Mouse (Mus musculus): ENCODE measurements around the gene Snapc1. TPM values are rescaled to one million over a fixed set of nuclear protein-coding genes. Genes with fewer than 3 reads are reported as not detected.

The Snapc1 gene
- polyA plus RNA-seq, 1 experiment from 2014 or later, result 20.5 TPM

GRCm38 (mm10) chr12:73978144-73978543 lies 13.9 kb downstream of the Snapc1 start:
- ATAC-seq (replicated peaks; ENCODE audit: insufficient number of reproducible peaks, low FRiP score, low TSS enrichment, low read depth) (no peak), DNase-seq (ENCODE audit: low spot score) (no peak)
- H3K27me3 ChIP-seq (ENCODE audit: control insufficient read depth, insufficient read depth, low read length), result no peaks in the 10 kb centered on the region
- H3K4me3 ChIP-seq (ENCODE audit: low read depth, low read length), result no peak overlapping the region
- H3K9me3 ChIP-seq (replicated peaks; ENCODE audit: control insufficient read depth, low read length), result no peaks in the 10 kb centered on the region
- WGBS, result 94% methylated on average over 3 of the region's 3 CpGs
- H3K4me2 ChIP-seq (ENCODE audit: low read depth, low read length), result no peak overlapping the region
- H3K36me3 ChIP-seq (replicated peaks; ENCODE audit: control insufficient read depth, insufficient read depth, low read depth, low read length), result peaks cover 3% of the 10 kb centered on the region
- H3K9ac ChIP-seq (replicated peaks; ENCODE audit: low read length), result no peak overlapping the region
- H3K4me1 ChIP-seq (ENCODE audit: control insufficient read depth, insufficient read depth, low read length), result no peaks in the 10 kb centered on the region
- no peak overlapping the region for H3K27ac ChIP-seq (replicated peaks; ENCODE audit: low read depth, low read length)

DNA sequence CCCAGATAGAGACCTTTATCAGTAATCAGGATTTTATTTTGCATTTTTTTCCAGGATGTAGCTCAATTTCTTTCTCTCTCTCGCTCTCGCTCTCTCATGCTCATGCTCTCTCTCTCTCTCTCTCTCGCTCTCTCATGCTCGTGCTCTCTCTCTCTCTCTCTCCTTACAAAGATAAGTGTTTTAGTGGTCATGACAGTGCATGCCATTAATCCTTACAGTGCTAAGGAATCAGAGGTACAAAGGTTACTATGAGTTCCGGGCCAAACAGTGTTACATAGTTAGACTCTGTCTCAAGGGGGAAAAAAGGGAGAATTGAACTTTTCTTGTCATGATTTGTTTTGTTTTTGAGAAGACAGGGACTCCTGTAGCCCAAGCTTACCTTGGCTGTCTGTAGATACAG lies 15.4 kb downstream of the Snapc1 start:
- no peak for ATAC-seq (replicated peaks; ENCODE audit: insufficient number of reproducible peaks, low FRiP score, low TSS enrichment, low read depth)
- no peak for DNase-seq (ENCODE audit: low spot score)
- 94% methylated on average over 5 of the region's 5 CpGs for WGBS
- no peaks in the 10 kb centered on the region for H3K27me3 ChIP-seq (ENCODE audit: control insufficient read depth, insufficient read depth, low read length)
- no peaks in the 10 kb centered on the region for H3K9me3 ChIP-seq (replicated peaks; ENCODE audit: control insufficient read depth, low read length)
- H3K4me2 ChIP-seq (ENCODE audit: low read depth, low read length), result no peak overlapping the region
- H3K4me3 ChIP-seq (ENCODE audit: low read depth, low read length), result no peak overlapping the region
- H3K27ac ChIP-seq (replicated peaks; ENCODE audit: low read depth, low read length), result no peak overlapping the region
- H3K4me1 ChIP-seq (ENCODE audit: control insufficient read depth, insufficient read depth, low read length), result no peaks in the 10 kb centered on the region
- H3K36me3 ChIP-seq (replicated peaks; ENCODE audit: control insufficient read depth, insufficient read depth, low read depth, low read length), result peaks cover 1% of the 10 kb centered on the region
- H3K9ac ChIP-seq (replicated peaks; ENCODE audit: low read length), result no peak overlapping the region

- no peak overlapping the region for H3K4me3 ChIP-seq (ENCODE audit: low read depth, low read length)
- H3K9ac ChIP-seq (replicated peaks; ENCODE audit: low read length), result no peak overlapping the region
- ATAC-seq (replicated peaks; ENCODE audit: insufficient number of reproducible peaks, low FRiP score, low TSS enrichment, low read depth) (no peak), DNase-seq (ENCODE audit: low spot score) (peak; percentile 9)
- no peaks in the 10 kb centered on the region for H3K27me3 ChIP-seq (ENCODE audit: control insufficient read depth, insufficient read depth, low read length)
- peaks cover 3% of the 10 kb centered on the region for H3K36me3 ChIP-seq (replicated peaks; ENCODE audit: control insufficient read depth, insufficient read depth, low read depth, low read length)
- H3K4me1 ChIP-seq (ENCODE audit: control insufficient read depth, insufficient read depth, low read length), result no peaks in the 10 kb centered on the region
- no peak overlapping the region for H3K27ac ChIP-seq (replicated peaks; ENCODE audit: low read depth, low read length)
- 81% methylated on average over 14 of the region's 14 CpGs for WGBS
- H3K4me2 ChIP-seq (ENCODE audit: low read depth, low read length), result no peak overlapping the region
- H3K9me3 ChIP-seq (replicated peaks; ENCODE audit: control insufficient read depth, low read length), result no peaks in the 10 kb centered on the region
Measured at GRCm38 (mm10) chr12:73982533-73982932, 18.3 kb downstream of the Snapc1 start.

GRCm38 (mm10) chr12:73986299-73986698 lies 22.0 kb downstream of the Snapc1 start:
- H3K4me2 ChIP-seq (ENCODE audit: low read depth, low read length), result no peak overlapping the region
- H3K36me3 ChIP-seq (replicated peaks; ENCODE audit: control insufficient read depth, insufficient read depth, low read depth, low read length), result peaks cover 3% of the 10 kb centered on the region; the same call in 1 of the 2 replicates
- WGBS, result 87% methylated on average over 7 of the region's 7 CpGs

DNA sequence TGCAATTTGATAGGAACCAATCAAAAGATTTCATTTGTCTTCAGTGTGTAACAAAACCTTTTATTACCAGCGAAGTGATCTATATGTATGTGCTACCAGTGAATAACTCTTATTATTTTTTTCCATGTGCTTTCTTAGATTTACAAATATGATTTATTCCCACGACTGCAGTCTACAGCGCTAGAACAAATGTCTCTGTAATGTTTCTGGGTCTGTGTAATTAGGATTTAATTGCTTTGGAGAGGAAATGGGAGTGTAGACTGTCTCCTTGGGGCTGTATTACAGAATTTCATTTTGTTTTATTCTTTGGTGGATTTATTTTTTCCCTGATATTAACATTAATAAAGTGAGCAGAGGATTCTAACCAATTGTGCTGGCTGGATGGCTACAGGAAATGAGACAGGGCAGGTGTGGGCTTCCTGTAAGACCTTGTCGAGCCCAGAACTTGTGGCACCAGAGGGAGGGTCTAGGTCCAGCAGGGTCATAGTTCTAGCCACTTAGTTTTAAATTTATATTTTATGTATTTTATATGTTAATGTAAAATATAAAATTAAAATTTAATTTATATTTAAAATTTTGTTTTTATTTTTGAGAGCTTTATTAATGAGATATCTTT lies 24.2 kb downstream of the Snapc1 start:
- ATAC-seq (replicated peaks; ENCODE audit: insufficient number of reproducible peaks, low FRiP score, low TSS enrichment, low read depth) (no peak), DNase-seq (ENCODE audit: low spot score) (no peak)
- H3K27ac ChIP-seq (replicated peaks; ENCODE audit: low read depth, low read length), result no peak overlapping the region
- 83% methylated on average over 4 of the region's 4 CpGs for WGBS
- H3K36me3 ChIP-seq (replicated peaks; ENCODE audit: control insufficient read depth, insufficient read depth, low read depth, low read length), result peaks cover 3% of the 10 kb centered on the region; the same call in 1 of the 2 replicates
- H3K4me2 ChIP-seq (ENCODE audit: low read depth, low read length), result no peak overlapping the region
- no peaks in the 10 kb centered on the region for H3K9me3 ChIP-seq (replicated peaks; ENCODE audit: control insufficient read depth, low read length)
- no peak overlapping the region for H3K9ac ChIP-seq (replicated peaks; ENCODE audit: low read length)
- H3K4me1 ChIP-seq (ENCODE audit: control insufficient read depth, insufficient read depth, low read length), result no peaks in the 10 kb centered on the region
- H3K27me3 ChIP-seq (ENCODE audit: control insufficient read depth, insufficient read depth, low read length), result no peaks in the 10 kb centered on the region
- no peak overlapping the region for H3K4me3 ChIP-seq (ENCODE audit: low read depth, low read length)

More at GRCm38 (mm10) chr12:73986299-73986698, 22.0 kb downstream of the Snapc1 start:
- Histone ChIP-seq H3K4me1 (ENCODE audit: control insufficient read depth, insufficient read depth, low read length) (no peaks in the 10 kb centered on the region), H3K9ac (replicated peaks; ENCODE audit: low read length) (no peak overlapping the region), H3K27ac (replicated peaks; ENCODE audit: low read depth, low read length) (no peak overlapping the region), H3K9me3 (replicated peaks; ENCODE audit: control insufficient read depth, low read length) (no peaks in the 10 kb centered on the region), H3K27me3 (ENCODE audit: control insufficient read depth, insufficient read depth, low read length) (no peaks in the 10 kb centered on the region), H3K4me3 (ENCODE audit: low read depth, low read length) (no peak overlapping the region)
- ATAC-seq (replicated peaks; ENCODE audit: insufficient number of reproducible peaks, low FRiP score, low TSS enrichment, low read depth) (no peak), DNase-seq (ENCODE audit: low spot score) (no peak)

DNA sequence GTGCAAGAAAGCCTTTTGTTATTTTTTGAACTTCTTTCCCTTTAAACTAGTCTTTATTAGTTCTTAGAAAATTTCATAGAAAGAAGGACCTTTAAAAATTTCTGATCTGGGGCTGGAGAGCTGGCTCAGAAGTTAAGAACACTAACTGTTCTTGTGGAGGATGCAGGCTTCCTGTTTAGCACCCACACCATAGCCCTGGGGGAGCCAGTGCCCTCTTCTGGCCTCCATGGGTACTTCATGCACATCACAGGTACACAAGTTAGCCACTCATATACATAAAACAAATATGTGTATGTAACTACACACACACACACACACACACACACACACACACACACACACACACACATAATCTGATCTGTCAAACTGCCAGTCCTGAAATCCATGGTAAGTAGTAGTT lies 25.3 kb downstream of the Snapc1 start:
- H3K9me3 ChIP-seq (replicated peaks; ENCODE audit: control insufficient read depth, low read length), result no peaks in the 10 kb centered on the region
- no peak overlapping the region for H3K4me3 ChIP-seq (ENCODE audit: low read depth, low read length)
- H3K36me3 ChIP-seq (replicated peaks; ENCODE audit: control insufficient read depth, insufficient read depth, low read depth, low read length), result peaks cover 3% of the 10 kb centered on the region; the same call in 1 of the 2 replicates
- H3K27ac ChIP-seq (replicated peaks; ENCODE audit: low read depth, low read length), result no peak overlapping the region
- peak; percentile 24 for DNase-seq (ENCODE audit: low spot score)
- ATAC-seq (replicated peaks; ENCODE audit: insufficient number of reproducible peaks, low FRiP score, low TSS enrichment, low read depth), result no peak
- no peak overlapping the region for H3K9ac ChIP-seq (replicated peaks; ENCODE audit: low read length)
- no peaks in the 10 kb centered on the region for H3K4me1 ChIP-seq (ENCODE audit: control insufficient read depth, insufficient read depth, low read length)
- H3K4me2 ChIP-seq (ENCODE audit: low read depth, low read length), result no peak overlapping the region
- no peaks in the 10 kb centered on the region for H3K27me3 ChIP-seq (ENCODE audit: control insufficient read depth, insufficient read depth, low read length)

- H3K4me1 ChIP-seq (ENCODE audit: control insufficient read depth, insufficient read depth, low read length), result no peaks in the 10 kb centered on the region
- ATAC-seq (replicated peaks; ENCODE audit: insufficient number of reproducible peaks, low FRiP score, low TSS enrichment, low read depth) (no peak), DNase-seq (ENCODE audit: low spot score) (peak; percentile 10)
- 49% methylated on average over 12 of the region's 12 CpGs for WGBS
- no peak overlapping the region for H3K27ac ChIP-seq (replicated peaks; ENCODE audit: low read depth, low read length)
- H3K4me3 ChIP-seq (ENCODE audit: low read depth, low read length), result peak overlapping the region; percentile 65
- H3K27me3 ChIP-seq (ENCODE audit: control insufficient read depth, insufficient read depth, low read length), result peaks cover 8% of the 10 kb centered on the region
- no peaks in the 10 kb centered on the region for H3K36me3 ChIP-seq (replicated peaks; ENCODE audit: control insufficient read depth, insufficient read depth, low read depth, low read length)
- peak overlapping the region; percentile 96; the same call in 1 of the 2 replicates for H3K4me2 ChIP-seq (ENCODE audit: low read depth, low read length)
- peak overlapping the region; percentile 74 for H3K9ac ChIP-seq (replicated peaks; ENCODE audit: low read length)
- H3K9me3 ChIP-seq (replicated peaks; ENCODE audit: control insufficient read depth, low read length), result no peaks in the 10 kb centered on the region
Measured at GRCm38 (mm10) chr12:73996906-73997296, 32.6 kb downstream of the Snapc1 start.

GRCm38 (mm10) chr12:73997297-73998127 lies 33.2 kb downstream of the Snapc1 start, which contains the start of gene Syt16:
TSS of gene Syt16 (plus strand) at chr12:73997661.
- peak within 1 kb of the TSS; percentile 74 for H3K9ac ChIP-seq (replicated peaks; ENCODE audit: low read length)
- H3K27me3 ChIP-seq (ENCODE audit: control insufficient read depth, insufficient read depth, low read length), result peaks cover 8% of the 10 kb centered on the region
- peak within 1 kb of the TSS; percentile 65 for H3K4me3 ChIP-seq (ENCODE audit: low read depth, low read length)
- ATAC-seq (replicated peaks; ENCODE audit: insufficient number of reproducible peaks, low FRiP score, low TSS enrichment, low read depth), result 0 out of 2 replicates have a peak, but pooled peaks have one; percentile 29
- no peaks in the 10 kb centered on the region for H3K36me3 ChIP-seq (replicated peaks; ENCODE audit: control insufficient read depth, insufficient read depth, low read depth, low read length)
- H3K27ac ChIP-seq (replicated peaks; ENCODE audit: low read depth, low read length), result no peak within 1 kb of the TSS
- H3K9me3 ChIP-seq (replicated peaks; ENCODE audit: control insufficient read depth, low read length), result no peaks in the 10 kb centered on the region
- peak; percentile 28 for DNase-seq (ENCODE audit: low spot score)
- no peaks in the 10 kb centered on the region for H3K4me1 ChIP-seq (ENCODE audit: control insufficient read depth, insufficient read depth, low read length)
- WGBS, result 1% methylated on average over 57 of the region's 67 CpGs
- H3K4me2 ChIP-seq (ENCODE audit: low read depth, low read length), result peak within 1 kb of the TSS; percentile 96
